Mouse (Mus musculus) midbrain, embryonic 11.5 days (tissue): ENCODE data around the gene Tecr. TPM values are rescaled to one million over a fixed set of nuclear protein-coding genes. Genes with fewer than 3 reads are reported as not detected.
"Not testable (repeated sequence)": the region's sequence is repeated elsewhere in the genome, so short reads cannot be mapped to it uniquely, and the experiment has no call there.

Experiments
- ATAC-seq: fragments of 200-750 bp; cut with Nextera tagmentation; 2 replicates; pipeline ENCODE4 v1.8.0; 2017; ENCODE audit warnings: moderate TSS enrichment, moderate library complexity; ENCODE audit not compliant: low FRiP score
- DNase-seq: peaks from one replicate; pipeline ENCODE4 v3.0.0; 2015; ENCODE audit warnings: low spot score; ENCODE audit errors: missing footprints
- H3K27ac ChIP-seq: fragments of 300-500 bp; sonication (generic); 2 replicates; pipeline ENCODE4 v1.5.1; 2014; ENCODE audit warnings: low read depth, low read length
- H3K27me3 ChIP-seq: fragments of 300-500 bp; sonication (generic); 2 replicates; pipeline ENCODE4 v1.6.1; 2014; ENCODE audit warnings: mild to moderate bottlenecking, low read length, moderate library complexity, mixed read lengths; ENCODE audit not compliant: control insufficient read depth, insufficient read depth
- H3K36me3 ChIP-seq: fragments of 300-500 bp; sonication (generic); 2 replicates; pipeline ENCODE4 v1.6.1; 2014; ENCODE audit warnings: mild to moderate bottlenecking, low read length, moderate library complexity, mixed read lengths; ENCODE audit not compliant: control insufficient read depth, insufficient read depth
- H3K4me1 ChIP-seq: fragments of 300-500 bp; sonication (generic); 2 replicates; pipeline ENCODE4 v1.6.1; 2014; ENCODE audit warnings: low read length; ENCODE audit not compliant: control insufficient read depth, insufficient read depth
- H3K4me2 ChIP-seq: fragments of 300-500 bp; sonication (generic); 2 replicates; pipeline ENCODE4 v1.6.1; 2014; ENCODE audit warnings: mild to moderate bottlenecking, moderate library complexity
- H3K4me3 ChIP-seq: fragments of 300-500 bp; sonication (generic); 2 replicates; pipeline ENCODE4 v1.5.1; 2014; ENCODE audit warnings: low read depth, low read length
- H3K9ac ChIP-seq: fragments of 300-500 bp; sonication (generic); 2 replicates; pipeline ENCODE4 v1.6.1; 2014; ENCODE audit warnings: low read length
- H3K9me3 ChIP-seq: fragments of 300-500 bp; sonication (generic); 2 replicates; pipeline ENCODE4 v1.6.1; 2016; ENCODE audit warnings: low read length; ENCODE audit not compliant: control insufficient read depth
- WGBS: fragments of 180-500 bp; shearing (Covaris S2); extraction: QIAGEN DNeasy Blood & Tissue Kit; methylation state at CpG from one replicate; pipeline ENCODE4 v1.1.7; 2014; 5-methylcytosine and 5-hydroxymethylcytosine counted together
- polyA plus RNA-seq: library from polyadenylated mRNA; unstranded; fragments of >200 nt; fragmentation: Nextera tagmentation; extraction: Ambion mirVana; gene quantifications from 2 replicates; pipeline ENCODE4 v1.2.1, GENCODE M21; 2014

Gene Tecr
- polyA plus RNA-seq, 1 experiment from 2014 or later = 680 TPM

GRCm38 (mm10) chr8:83608398-83608829 is 643 bp upstream of the Tecr start:
- peak overlapping the region; percentile 90 for H3K4me2 ChIP-seq
- no peaks in the 10 kb centered on the region for H3K9me3 ChIP-seq
- H3K4me3 ChIP-seq = peak overlapping the region; percentile 77
- H3K9ac ChIP-seq = peak overlapping the region; percentile 86
- peaks cover 23% of the 10 kb centered on the region for H3K36me3 ChIP-seq
- DNase-seq = no peak
- no peaks in the 10 kb centered on the region for H3K27me3 ChIP-seq
- WGBS = under 1% methylated on average over 47 of the region's 51 CpGs
- peaks cover 16% of the 10 kb centered on the region for H3K4me1 ChIP-seq
- peak; percentile 66 for ATAC-seq
- H3K27ac ChIP-seq = peak overlapping the region; percentile 89

GRCm38 (mm10) chr8:83602650-83603029 is 5.1 kb downstream of the Tecr start:
- Histone ChIP-seq H3K27ac (no peak overlapping the region), H3K9me3 (no peaks in the 10 kb centered on the region), H3K4me2 (no peak overlapping the region), H3K4me3 (no peak overlapping the region), H3K36me3 (no peaks in the 10 kb centered on the region), H3K9ac (no peak overlapping the region), H3K4me1 (peaks cover 8% of the 10 kb centered on the region), H3K27me3 (no peaks in the 10 kb centered on the region)
- ATAC-seq = no peak
- WGBS = 78% methylated on average over 2 of the region's 2 CpGs
- no peak for DNase-seq

- ATAC-seq (no peak), DNase-seq (no peak)
- H3K9ac ChIP-seq = no peak overlapping the region
- no peaks in the 10 kb centered on the region for H3K9me3 ChIP-seq
- no peak overlapping the region for H3K4me3 ChIP-seq
- H3K27me3 ChIP-seq = no peaks in the 10 kb centered on the region
- no peak overlapping the region for H3K27ac ChIP-seq
- no peak overlapping the region for H3K4me2 ChIP-seq
- H3K36me3 ChIP-seq = no peaks in the 10 kb centered on the region
- H3K4me1 ChIP-seq = peaks cover 4% of the 10 kb centered on the region; the same call in 1 of the 2 replicates
Observed at GRCm38 (mm10) chr8:83599814-83600213, 8.0 kb downstream of the Tecr start.

GRCm38 (mm10) chr8:83598146-83598545 is 9.6 kb downstream of the Tecr start:
- H3K27me3 ChIP-seq = no peaks in the 10 kb centered on the region
- H3K4me2 ChIP-seq = no peak overlapping the region
- H3K36me3 ChIP-seq = no peaks in the 10 kb centered on the region
- ATAC-seq = no peak
- no peak overlapping the region for H3K27ac ChIP-seq
- no peak for DNase-seq
- H3K9ac ChIP-seq = peak overlapping the region; percentile 20; the same call in 1 of the 2 replicates
- H3K4me3 ChIP-seq = no peak overlapping the region
- no peaks in the 10 kb centered on the region for H3K9me3 ChIP-seq
- 0% methylated on average over 1 of the region's 1 CpGs for WGBS
- peaks cover 7% of the 10 kb centered on the region for H3K4me1 ChIP-seq

GRCm38 (mm10) chr8:83596369-83596768 is 11.4 kb downstream of the Tecr start:
- ATAC-seq (no peak), DNase-seq (peak; percentile 81)
- H3K4me1 ChIP-seq = peaks cover 16% of the 10 kb centered on the region
- WGBS = 23% methylated on average over 3 of the region's 3 CpGs
- no peak overlapping the region for H3K4me3 ChIP-seq
- H3K4me2 ChIP-seq = no peak overlapping the region
- no peaks in the 10 kb centered on the region for H3K27me3 ChIP-seq
- H3K9ac ChIP-seq = no peak overlapping the region
- H3K36me3 ChIP-seq = no peaks in the 10 kb centered on the region
- no peaks in the 10 kb centered on the region for H3K9me3 ChIP-seq
- no peak overlapping the region for H3K27ac ChIP-seq

GRCm38 (mm10) chr8:83595050-83595345 is 12.8 kb downstream of the Tecr start:
- peak overlapping the region; percentile 74 for H3K9ac ChIP-seq
- peaks cover 18% of the 10 kb centered on the region for H3K4me1 ChIP-seq
- H3K4me3 ChIP-seq = peak overlapping the region; percentile 89; the same call in 1 of the 2 replicates
- not testable (repeated sequence) for H3K27me3 ChIP-seq, H3K36me3 ChIP-seq, H3K9me3 ChIP-seq, DNase-seq, ATAC-seq
- H3K4me2 ChIP-seq = peak overlapping the region; percentile 54
- peak overlapping the region; percentile 93 for H3K27ac ChIP-seq
- WGBS = 75% methylated on average over 3 of the region's 3 CpGs

GRCm38 (mm10) chr8:83594167-83595049 is 13.4 kb downstream of the Tecr start:
- Histone ChIP-seq H3K4me3 (peak overlapping the region; percentile 89), H3K4me1 (peaks cover 18% of the 10 kb centered on the region), H3K4me2 (peak overlapping the region; percentile 88), H3K9ac (peak overlapping the region; percentile 92), H3K36me3 (no peaks in the 10 kb centered on the region), H3K27ac (peak overlapping the region; percentile 93), H3K27me3 (no peaks in the 10 kb centered on the region), H3K9me3 (no peaks in the 10 kb centered on the region)
- DNase-seq = peak; percentile 99
- WGBS = under 1% methylated on average over 43 of the region's 43 CpGs
- ATAC-seq = peak; percentile 99

GRCm38 (mm10) chr8:83593325-83594166 is 14.2 kb downstream of the Tecr start:
- peak; percentile 91 for DNase-seq
- H3K9me3 ChIP-seq = no peaks in the 10 kb centered on the region
- H3K9ac ChIP-seq = peak overlapping the region; percentile 92
- H3K4me2 ChIP-seq = peak overlapping the region; percentile 88
- H3K27ac ChIP-seq = peak overlapping the region; percentile 67
- WGBS = 7% methylated on average over 22 of the region's 22 CpGs
- H3K27me3 ChIP-seq = no peaks in the 10 kb centered on the region
- H3K4me3 ChIP-seq = peak overlapping the region; percentile 89
- ATAC-seq = no peak
- H3K36me3 ChIP-seq = no peaks in the 10 kb centered on the region
- H3K4me1 ChIP-seq = peaks cover 18% of the 10 kb centered on the region

GRCm38 (mm10) chr8:83592682-83593081 is 15.1 kb downstream of the Tecr start:
- peak overlapping the region; percentile 89 for H3K4me3 ChIP-seq
- no peak overlapping the region for H3K27ac ChIP-seq
- H3K27me3 ChIP-seq = no peaks in the 10 kb centered on the region
- no peaks in the 10 kb centered on the region for H3K9me3 ChIP-seq
- ATAC-seq = no peak
- H3K4me2 ChIP-seq = peak overlapping the region; percentile 88
- DNase-seq = no peak
- WGBS = 74% methylated on average over 3 of the region's 3 CpGs
- no peaks in the 10 kb centered on the region for H3K36me3 ChIP-seq
- peaks cover 16% of the 10 kb centered on the region for H3K4me1 ChIP-seq
- peak overlapping the region; percentile 46 for H3K9ac ChIP-seq
